Comparison of ENCODE assay signal across 8 mouse cellular contexts in the genomic region with DNA sequence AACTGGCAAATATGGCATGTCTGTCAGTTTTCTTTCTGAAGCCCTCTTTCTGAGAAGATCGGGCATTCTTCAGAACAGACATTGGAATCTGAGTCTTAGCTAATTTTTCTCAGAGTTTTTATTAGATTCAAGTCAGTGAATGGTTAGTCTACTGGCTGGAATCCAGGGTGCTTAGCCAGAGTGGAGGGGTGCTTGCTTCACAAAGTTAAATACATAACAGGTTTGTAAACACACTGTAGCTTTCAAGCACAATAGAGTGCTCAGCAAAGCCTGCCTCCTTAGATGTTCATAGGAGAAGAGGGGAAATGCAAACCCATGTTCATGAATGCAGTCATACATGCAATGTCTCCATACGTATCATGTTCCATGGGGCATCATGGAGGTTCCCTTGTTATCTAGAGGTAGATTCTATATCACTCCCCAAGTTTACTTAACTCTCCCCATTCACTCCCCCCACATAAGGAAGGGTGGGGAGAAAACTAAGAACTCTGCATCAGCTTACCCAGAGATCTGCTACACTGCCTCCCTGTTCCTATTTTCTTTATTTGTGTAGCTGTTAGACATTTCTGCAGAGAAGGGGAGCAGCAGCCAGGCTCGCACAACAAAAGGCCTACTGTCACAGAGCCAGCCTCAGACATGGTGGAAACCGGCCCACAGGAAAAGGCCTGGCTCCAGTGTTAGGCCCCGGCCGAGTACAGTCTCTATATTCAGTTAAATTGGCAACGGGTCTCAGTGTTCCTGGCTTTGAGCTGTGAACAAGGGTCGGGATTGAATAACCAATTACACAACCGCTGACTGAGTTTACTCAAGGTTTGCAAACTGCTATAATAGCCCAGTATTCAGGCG.
DNase-seq lines count a peak whose midpoint lies in the region; ATAC-seq lines count a peak whose summit lies in the region.

No protein-coding gene starts in this region.

- intact Hi-C loops in heart, postnatal 36 days (cut with DNase I): no loop called here

- ATAC-seq in lung, embryonic 15.5 days (ENCODE audit: borderline replicate concordance, extremely low read depth, low FRiP score, low TSS enrichment): peak; percentile 82; the same call in 1 of the 2 replicates

- H3K27me3 ChIP-seq in lung, embryonic 15.5 days: no peaks in the 10 kb centered on the region

- no peaks in the 10 kb centered on the region for H3K9me3 ChIP-seq in lung, embryonic 15.5 days

- peak overlapping the region; percentile 80 for H3K27ac ChIP-seq in lung, embryonic 15.5 days

- no peaks in the 10 kb centered on the region for H3K36me3 ChIP-seq in lung, embryonic 15.5 days

- H3K4me1 ChIP-seq in lung, embryonic 15.5 days: peaks cover 21% of the 10 kb centered on the region

- no peak overlapping the region for H3K4me3 ChIP-seq in lung, embryonic 15.5 days

- no peak overlapping the region for H3K9ac ChIP-seq in lung, embryonic 15.5 days

- 32% methylated on average over 10 of the region's 10 CpGs for WGBS in lung, embryonic 15.5 days

- peak; percentile 19 for DNase-seq in retina, postnatal 1 day
- DNase-seq in retina, embryonic 14.5 days (ENCODE audit: low spot score): no peak
- peak; percentile 63 for DNase-seq in forelimb bud, embryonic 11.5 days (ENCODE audit: low read depth, low spot score)
- peak; percentile 60 to 71 for DNase-seq in heart, postnatal 36 days
- peak; percentile 88 for DNase-seq in layer of hippocampus, adult 9-11 months
- DNase-seq in right cerebral cortex, postnatal 14 days: peak; percentile 51
- DNase-seq in thymus, postnatal 10 days (ENCODE audit: low spot score in 2 of 2): no peak

- H3K4me2 ChIP-seq in lung, embryonic 15.5 days: no peak overlapping the region

Comparison
In these comparisons a context has a peak if more than half of its experiments do, and no peak if none do; other contexts are left out.
1. DNase-seq: peak in retina, postnatal 1 day (single experiment), forelimb bud, embryonic 11.5 days (single experiment), heart, postnatal 36 days (2 of 2), layer of hippocampus, adult 9-11 months (single experiment) and right cerebral cortex, postnatal 14 days (single experiment); none in retina, embryonic 14.5 days (single experiment) and thymus, postnatal 10 days (0 of 2).